Mouse (Mus musculus) heart, postnatal 10 days (tissue): Measurements from ENCODE around the gene Tpte. TPM values are rescaled to one million over a fixed set of nuclear protein-coding genes. Genes with fewer than 3 reads are reported as not detected.

Experiments used
- DNase-seq, 2 experiments: peaks; one replicate each; pipeline ENCODE4 v3.0.0; 2021
- intact Hi-C: fragments of 180-260 bp; cut with DNase I; formaldehyde crosslinking; loops from one replicate; pipeline ENCODE4 v1.15.1; 2025
- total RNA-seq, 2 experiments: library from RNA; stranded (reverse); gene quantifications; 2 replicates each; pipeline ENCODE4 v1.2.3; 2021

Tpte gene
- total RNA-seq, 2 experiments from 2014 or later, result not detected

DNA sequence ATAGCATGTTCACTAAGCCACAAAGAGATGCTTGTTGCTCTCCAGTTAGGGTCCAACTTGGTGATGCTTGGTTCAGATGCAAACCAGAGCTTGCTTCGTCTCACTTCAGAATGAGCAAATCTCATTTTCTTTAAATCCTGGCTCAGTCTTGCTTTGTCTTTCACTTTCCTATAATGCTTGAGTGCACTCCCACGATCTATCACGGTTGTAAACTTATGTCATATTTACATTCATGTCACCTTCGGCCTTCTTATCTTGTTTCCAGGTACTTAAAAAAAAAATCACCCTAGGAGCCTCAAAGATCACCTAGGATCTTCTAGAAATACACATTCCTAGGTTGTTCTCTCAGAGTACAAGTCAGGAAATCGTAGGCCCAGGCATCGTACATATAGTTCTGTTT lies 76.6 kb downstream of the Tpte start:
- intact Hi-C loops, result no loop called here

DNA sequence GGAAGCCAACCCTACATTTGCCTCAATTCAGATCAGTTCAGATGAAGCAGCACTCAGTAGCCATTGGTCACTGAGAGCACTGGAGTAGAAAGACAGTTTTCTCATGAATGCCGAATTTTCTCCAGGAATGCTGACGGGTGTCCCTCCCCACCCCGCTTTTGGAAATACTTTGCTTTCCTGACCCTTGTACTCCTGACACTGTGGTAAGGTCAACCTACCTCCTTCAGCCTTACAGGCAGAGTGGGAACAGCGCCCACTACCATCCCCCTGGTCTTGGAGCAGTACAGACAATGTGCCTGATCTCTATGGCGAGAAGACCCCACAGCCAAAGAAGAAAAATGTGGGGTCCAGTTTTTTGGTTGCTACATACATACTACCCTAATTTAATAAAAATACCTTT lies 93.1 kb downstream of the Tpte start:
- no peak for DNase-seq
- intact Hi-C loops, result loop anchor here (10.0 kb wide), 1 partner anchor 382 kb away; no protein-coding TSS in a partner anchor

More for the DNA sequence above, 76.6 kb downstream of the Tpte start:
- no peak for DNase-seq

DNA sequence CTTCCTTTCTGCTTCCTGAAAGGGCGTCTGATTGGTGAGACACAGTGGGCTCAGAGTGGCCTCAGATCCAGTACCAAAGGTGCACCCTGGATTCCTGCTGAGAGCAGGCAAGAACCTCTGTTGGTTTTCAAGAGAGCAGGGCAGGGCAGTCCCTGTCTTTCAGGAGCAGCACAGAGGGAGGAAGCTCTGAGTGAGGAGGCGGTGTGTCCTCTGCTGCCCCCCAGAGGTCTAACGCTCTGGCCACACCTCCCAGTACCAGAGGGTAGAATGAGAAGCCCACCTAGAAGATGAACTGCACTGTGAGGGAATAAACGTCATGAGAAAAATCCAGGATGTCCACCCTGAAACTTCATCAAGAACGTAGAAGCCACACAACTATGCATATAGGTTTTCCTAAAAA lies 93.7 kb downstream of the Tpte start:
- DNase-seq, result peak; percentile 61 to 71
- intact Hi-C loops, result loop anchor here (1.0 to 10.0 kb wide), 2 partner anchors 185 to 382 kb away; partner anchors contain the start of gene Vps36

DNA sequence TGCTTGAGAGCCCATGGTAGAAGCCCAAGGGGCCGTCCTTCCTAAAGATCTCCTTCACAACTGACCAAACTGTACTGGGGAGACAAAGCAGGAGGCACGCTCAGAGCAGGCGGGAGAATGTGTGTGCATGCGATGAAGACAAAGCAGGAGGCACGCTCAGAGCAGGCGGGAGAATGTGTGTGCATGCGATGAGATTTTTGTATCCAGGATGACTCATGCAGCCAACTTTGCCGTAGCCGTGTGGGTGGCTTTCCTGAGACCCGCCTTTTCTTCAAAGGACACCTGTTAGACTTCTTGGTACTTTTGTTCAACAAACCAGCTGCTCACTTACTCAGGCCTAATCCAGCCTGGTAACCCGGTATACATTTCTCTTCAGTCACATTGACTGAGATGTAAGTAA lies 97.7 kb downstream of the Tpte start:
- intact Hi-C loops, result no loop called here
- DNase-seq, result no peak

DNA sequence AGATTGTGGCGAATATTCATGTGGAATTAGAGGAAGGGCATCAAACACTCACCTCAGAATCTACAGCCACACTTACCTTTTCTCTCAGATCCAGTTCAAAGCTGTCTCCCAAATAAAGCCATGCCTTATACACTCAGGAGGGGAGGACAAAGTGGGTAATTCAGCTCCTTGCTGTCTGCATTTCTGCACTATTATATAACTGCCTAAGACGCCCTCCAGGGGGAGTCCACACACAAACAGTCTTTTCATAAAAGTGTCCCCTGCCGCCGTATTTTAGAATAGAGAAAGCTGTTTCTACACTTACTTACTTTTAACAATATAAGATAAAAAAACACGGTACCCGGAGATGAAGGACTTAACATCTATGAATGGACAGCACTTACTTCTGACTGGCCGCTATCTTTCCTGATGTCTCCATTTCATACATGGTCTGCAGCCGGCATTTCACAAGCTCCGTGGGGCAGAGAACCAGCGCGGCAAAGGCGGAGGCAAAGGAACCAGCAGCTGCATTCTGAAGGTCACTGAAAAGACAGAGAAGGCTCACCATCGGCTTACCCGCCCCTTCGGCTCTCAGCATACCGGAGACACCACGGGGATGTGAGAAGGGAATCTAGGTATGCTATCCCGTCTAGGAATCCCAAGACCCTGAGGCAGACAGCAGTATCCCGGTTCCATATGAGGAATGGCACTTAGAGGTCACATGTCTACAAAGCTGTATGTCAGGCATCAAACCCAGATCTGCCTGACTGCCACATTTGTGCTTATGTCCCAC lies 99.8 kb downstream of the Tpte start:
- DNase-seq, result peak in 1 of 2 experiments; percentile 11
- intact Hi-C loops, result no loop called here

DNA sequence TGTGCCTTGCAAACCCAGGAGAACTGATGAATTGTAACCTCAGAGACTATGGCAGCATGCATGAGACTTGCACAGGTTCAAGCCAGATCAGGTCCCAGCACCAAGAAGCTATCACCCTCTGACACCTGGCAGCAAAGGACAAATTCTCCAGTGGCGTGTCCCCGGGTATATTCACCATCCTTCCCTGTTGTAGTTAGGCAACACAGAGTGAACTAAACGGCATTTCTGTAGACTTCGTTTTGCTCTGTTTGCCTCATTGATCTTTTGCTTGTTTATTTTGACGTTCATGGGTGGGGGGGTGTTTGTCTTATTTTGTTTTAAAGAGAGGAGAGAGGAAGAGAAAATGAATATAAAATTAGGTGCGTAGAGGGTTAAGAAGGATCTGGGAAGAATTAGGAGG lies 101.9 kb downstream of the Tpte start:
- no peak for DNase-seq
- intact Hi-C loops, result no loop called here

DNA sequence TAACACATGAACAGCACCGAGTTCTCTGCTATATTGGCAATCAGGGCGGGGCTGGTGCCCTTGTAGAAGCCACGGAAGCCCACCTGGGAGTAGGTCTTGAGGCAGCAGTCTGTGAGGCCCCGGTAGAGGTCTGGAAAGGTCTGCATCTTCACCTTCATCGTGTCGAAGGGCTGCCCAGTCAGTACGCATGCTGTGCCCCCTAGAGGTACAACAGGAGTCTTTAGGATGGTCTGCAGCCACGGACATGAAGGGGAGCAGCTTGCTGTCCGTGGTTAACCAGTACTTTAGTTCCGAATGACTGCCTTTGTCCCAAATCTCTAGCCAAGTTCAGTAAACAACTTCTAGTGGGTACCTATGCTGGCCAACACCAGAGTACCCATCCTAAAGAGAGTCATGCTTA lies 106.6 kb downstream of the Tpte start:
- intact Hi-C loops, result loop anchor here (10.0 kb wide), 1 partner anchor 325 kb away; the partner anchor contains the start of genes Alg11 and Atp7b
- no peak for DNase-seq

DNA sequence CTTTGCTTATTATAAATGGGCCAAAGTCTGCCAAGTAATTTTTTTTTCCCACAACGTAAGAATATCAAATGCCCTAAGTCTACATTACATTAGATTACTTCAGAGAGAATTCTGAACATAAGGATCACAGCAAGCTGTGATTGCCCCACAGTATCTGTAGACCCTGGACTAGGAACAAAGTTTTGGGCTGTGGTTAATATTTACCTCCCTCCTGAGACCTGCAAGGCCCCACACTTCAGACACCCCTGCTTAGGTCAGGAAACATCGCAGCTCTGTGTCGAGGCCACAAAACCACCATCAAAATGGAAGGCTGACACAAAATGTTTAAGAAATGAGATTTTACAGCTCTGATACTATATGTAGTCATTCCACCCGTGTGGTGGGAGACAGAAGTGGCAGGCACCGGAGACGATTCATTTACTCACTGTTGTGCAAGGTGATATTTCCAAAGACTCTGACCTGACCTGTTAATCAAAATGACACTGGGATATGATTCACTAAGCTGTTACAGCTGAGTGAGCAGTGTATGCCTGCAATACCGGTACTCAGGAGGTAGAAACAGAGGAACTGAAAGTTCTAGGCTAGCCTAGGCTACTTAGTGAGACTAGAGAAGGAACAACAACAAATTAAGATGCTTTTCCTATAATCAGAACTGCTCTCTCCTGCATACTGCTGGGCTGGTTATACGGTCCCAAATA lies 107.7 kb downstream of the Tpte start:
- intact Hi-C loops, result loop anchor here (10.0 kb wide), 1 partner anchor 326 kb away; the partner anchor contains the start of genes Alg11 and Atp7b
- DNase-seq, result no peak

DNA sequence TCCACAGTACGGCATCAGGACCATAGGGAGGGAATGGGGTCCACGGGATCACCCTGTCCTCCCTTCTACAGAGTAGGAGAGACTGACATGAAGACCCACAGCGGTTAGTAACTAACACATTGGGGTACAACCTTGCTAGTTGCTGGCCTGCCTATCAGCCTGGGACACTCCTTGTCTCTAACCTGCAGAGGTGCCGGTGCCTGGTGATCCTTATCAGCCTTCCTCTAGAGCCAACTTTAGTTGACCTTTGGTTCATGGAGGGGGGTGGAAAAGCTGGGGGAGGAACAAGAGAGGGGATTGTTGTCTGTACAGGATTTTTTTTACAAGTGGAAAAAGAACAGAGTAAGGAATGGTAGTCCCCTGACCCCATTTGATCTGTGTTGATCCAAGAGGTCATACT lies 111.2 kb downstream of the Tpte start:
- intact Hi-C loops, result loop anchor here (10.0 kb wide), 1 partner anchor 330 kb away; the partner anchor contains the start of genes Alg11 and Atp7b
- no peak for DNase-seq

DNA sequence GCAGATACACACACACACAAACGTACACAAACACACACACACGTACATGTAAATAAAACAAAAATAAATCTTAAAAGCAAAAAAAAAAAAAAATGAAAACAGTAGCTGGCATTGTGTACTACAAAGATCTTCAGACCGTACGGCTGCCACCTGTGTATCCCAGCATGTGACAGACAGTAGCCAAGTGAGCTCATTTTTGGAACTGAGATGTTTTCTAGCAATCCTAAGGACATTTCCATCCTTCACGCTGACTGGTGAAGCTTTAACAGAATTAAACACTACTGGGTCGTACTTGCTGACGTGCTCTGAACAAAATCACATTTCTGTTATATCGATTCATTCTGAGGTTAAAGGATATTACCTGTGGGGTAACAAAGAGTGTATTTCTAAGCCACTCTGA lies 112.0 kb downstream of the Tpte start:
- no peak for DNase-seq
- intact Hi-C loops, result loop anchor here (5.0 to 10.0 kb wide), 2 partner anchors 203 to 330 kb away; partner anchors contain the start of genes Alg11, Atp7b and Vps36

DNA sequence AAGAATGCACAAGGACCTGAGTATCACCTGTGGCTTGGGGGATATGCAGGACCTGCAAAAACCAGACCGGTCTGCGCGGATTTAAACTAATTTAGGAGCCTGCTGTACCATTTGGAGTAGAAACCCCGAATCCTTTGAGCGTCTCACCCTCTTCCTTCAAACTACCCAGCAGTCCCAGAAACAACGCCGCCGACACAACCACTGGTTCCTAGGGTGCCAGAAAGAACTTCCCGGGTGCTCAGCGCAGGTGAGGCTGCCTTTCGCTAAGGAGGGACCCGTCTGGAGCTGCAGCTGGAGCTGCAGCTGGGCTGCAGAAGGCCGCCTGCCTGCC lies 114.5 kb downstream of the Tpte start:
- intact Hi-C loops, result loop anchor here (5.0 to 10.0 kb wide), 2 partner anchors 205 to 333 kb away; partner anchors contain the start of genes Alg11, Atp7b and Vps36
- no peak for DNase-seq

DNA sequence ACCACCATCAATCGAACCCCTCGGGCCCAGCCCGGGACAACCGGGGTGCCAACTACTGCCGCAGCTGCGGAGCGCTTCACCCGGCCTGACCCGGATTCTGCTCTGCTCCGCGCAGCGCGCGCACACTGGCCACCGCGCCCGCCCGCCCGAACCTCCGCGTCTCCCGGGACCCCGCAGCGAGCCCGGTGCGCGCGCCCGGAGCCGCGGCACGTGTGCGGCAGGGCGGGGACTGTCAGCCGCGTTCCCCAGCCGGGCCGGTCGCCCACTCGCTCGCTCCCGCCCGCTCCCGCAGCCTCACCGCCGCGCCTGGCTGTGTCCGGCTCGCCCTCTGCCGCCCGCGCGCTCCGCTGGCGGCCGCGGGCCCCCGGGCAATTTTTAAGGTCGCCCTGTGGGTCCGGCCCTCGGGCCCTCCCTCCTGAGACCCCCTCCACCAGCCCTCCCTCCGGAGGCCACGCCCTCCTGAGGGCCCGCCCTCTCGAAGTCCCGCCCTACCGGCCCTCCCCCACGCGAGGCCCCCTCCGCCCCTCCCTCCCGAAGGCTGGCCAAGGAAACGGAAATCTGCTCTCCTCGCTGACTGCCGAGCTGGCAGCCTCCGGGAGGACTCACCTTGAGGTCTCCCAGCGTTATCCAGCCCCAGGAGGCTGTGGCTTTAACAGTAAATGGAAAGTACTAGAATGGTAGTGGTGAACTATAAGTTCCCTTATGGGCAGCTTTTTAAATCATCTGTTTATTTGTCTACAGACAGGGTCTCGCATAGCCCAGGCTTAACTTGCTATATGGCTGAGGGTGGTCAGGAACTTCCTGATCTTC lies 115.1 kb downstream of the Tpte start, which contains the start of gene Slc25a15:
Slc25a15 (minus strand) TSS at position 456 of the 810 bp plus-strand sequence.
- peak; percentile 93 to 95 for DNase-seq
- intact Hi-C loops, result loop anchor here (5.0 to 10.0 kb wide), 2 partner anchors 206 to 334 kb away; partner anchors contain the start of genes Alg11, Atp7b and Vps36

DNA sequence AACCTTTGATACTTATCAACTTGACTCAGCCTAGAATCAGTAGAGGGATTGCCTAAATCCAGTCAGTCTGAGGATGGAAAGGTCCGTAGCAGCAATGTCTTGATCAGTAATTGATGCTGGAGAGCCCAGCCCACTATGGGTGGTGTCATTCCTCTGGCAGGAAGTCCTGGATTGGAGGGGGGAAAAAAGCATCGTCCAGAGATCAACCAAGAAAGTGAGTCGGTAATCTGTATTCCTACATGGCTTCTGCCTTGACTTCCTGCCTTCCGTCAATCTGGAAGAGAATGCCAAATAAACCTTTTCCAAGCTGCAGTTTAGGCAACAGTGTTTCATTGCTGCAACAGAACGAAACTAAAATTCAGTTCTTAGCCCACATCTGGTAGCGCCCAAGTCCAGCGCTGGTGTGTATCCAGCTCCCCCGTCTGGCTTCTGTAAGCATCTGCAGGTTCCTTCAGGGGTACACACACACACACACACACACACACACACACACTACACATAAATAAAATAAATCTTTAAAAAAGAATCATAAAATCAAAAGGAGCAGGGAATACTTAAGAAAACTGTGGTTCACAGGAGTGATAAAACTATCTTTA lies 116.1 kb downstream of the Tpte start:
- intact Hi-C loops, result loop anchor here (5.0 to 10.0 kb wide), 2 partner anchors 207 to 335 kb away; partner anchors contain the start of genes Alg11, Atp7b and Vps36
- DNase-seq, result peak in 1 of 2 experiments; percentile 17

DNA sequence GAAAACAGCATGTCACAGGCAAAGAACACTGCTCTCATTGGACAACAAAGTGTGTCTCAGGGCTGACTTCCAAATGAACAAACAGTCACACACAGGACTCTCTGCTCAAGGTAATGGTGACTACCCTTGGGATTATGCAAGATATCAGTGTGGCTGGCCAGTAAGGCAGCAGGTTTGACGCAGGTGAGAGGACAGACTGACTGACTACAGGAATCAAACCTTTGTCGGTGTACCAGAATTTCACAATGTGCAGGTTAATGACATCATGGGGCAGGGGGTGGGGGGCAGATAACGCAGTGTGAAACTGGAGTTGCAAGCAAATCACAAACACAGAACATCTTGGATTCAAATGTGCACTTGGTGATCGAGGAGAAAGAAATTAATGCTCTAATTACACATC lies 117.4 kb downstream of the Tpte start:
- DNase-seq, result no peak
- intact Hi-C loops, result no loop called here

DNA sequence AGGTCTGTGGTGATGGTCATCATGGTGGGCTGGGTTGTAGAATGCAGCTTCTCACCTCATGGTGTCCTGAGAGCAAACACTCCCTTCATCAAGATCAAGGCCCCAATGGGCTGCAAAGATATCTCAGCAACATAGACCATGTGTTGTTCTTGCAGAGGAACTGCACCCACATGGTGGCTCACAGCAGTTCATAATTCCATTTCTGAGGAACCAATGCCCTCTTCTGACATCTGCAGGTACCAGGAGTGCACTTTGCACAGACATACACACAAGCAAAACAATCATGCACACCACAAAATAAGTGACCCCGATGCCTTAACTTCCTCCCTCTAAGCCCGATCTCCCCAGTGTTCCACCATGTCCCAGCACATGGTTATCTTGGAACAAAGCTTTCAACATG lies 120.0 kb downstream of the Tpte start:
- DNase-seq, result no peak
- intact Hi-C loops, result no loop called here

DNA sequence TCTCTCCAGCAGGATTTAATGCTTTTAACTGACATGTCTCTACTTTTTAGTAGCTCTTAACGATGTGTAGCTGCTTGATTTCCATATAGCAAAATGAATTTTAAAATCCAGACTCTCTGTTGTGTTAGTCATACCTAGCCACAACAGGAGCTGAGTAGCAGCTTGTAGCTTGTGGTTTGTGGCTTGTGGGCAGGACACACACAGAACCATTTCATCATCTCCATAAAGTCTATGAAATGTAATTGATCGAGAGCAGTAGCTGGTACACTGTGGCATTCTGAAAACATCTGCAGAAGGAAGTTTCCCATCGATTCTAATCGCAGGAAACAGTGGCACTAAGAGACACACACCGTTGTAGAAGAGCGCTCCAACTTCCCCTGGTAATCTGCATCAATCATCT lies 122.5 kb downstream of the Tpte start:
- intact Hi-C loops, result no loop called here
- DNase-seq, result no peak

DNA sequence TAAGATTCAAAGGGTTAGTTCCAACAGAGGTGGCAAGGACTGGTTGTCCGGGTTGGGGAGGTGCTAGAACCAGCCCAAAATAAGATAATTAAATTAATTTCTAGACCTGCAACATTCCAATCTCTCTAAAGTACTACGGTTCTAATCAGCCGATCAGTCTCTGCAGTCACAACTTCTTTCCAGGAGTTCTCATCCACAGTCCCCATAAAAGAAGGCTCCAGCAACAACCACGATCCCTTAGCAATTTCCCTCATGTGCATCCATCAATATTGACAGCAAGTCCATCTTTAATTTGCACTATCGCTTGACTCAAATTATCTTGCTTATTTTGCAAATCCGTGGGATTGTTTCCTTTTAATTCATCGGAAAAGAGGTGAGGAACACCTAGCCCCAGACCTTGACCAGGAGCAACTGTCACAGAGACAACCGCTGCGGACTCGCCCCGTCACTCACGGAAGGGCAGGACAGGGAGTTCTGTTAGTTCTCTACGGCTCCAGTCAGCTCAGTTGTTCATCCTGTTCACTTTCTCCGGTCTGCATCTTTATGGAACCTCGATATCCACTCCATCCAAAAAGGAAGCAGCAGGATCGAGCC lies 127.5 kb downstream of the Tpte start:
- no peak for DNase-seq
- intact Hi-C loops, result no loop called here

DNA sequence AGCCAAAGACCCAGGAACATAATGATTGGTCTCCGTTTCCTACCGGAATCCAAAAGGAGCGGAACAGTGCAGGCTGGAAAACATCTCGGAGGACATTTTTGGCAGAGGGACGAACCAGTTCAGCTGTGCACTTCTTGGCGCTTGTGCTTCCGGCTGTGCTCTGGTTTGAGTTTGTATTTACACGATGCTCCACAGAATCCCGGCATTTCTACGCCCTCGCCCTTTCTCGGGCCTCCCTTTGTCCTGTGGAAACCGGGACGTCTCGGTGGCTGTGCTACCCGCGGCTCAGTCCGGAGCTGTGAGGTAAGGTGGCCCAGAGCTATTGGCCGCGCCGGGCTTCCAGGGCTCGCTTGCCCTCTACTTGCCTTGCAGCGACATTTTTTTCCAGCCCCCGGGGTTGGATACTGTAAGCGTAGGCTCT lies 128.1 kb downstream of the Tpte start, which contains the start of gene Mrps31:
Mrps31 (plus strand) TSS at position 80 of the 421 bp plus-strand sequence.
- peak; percentile 91 to 94 for DNase-seq
- intact Hi-C loops, result no loop called here

DNA sequence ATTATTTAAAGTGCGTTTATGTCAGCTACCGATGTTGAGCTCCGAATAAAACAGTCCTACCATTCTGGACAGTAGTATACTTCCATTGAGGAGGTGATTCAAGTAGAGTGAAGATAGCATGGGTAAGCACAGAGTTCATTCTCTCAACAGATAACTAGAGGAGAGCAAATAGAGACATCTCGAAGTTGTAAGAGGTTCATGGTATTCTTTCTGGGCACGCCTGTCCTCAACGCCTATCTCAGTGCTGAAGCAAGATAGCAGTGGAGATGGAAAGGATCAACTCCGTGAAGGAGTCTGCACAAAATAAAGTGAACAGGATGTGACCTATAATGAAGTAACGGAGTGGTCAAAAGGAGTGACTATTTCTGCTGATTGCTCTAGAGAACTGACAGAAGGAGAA lies 128.7 kb downstream of the Tpte start:
- no peak for DNase-seq
- intact Hi-C loops, result no loop called here
